Mouse (Mus musculus): ENCODE results near the gene Atp2b2.

- TF ChIP-seq POLR2A (IDR thresholded peaks at IDR 0.05; ENCODE audit: extremely low read depth, insufficient read depth, low read length) (no peak), CTCF (IDR thresholded peaks at IDR 0.05; ENCODE audit: low read depth, low read length) (peak; percentile 36)
Observed at GRCm38 (mm10) chr6:114076560-114076959, 34.1 kb upstream of the Atp2b2 start.
